Mouse (Mus musculus) intestine, embryonic 14.5 days (tissue): ENCODE results near the gene Ndufaf8. TPM values are rescaled to one million over a fixed set of nuclear protein-coding genes. Genes with fewer than 3 reads are reported as not detected.

Source experiments
- ATAC-seq: fragments of 200-750 bp; cut with Nextera tagmentation; replicated peaks from 2 replicates; pipeline ENCODE4 v1.8.0; 2017; ENCODE audit warnings: low read depth, moderate number of reproducible peaks, moderate TSS enrichment, moderate library complexity; ENCODE audit not compliant: low FRiP score, low TSS enrichment
- DNase-seq: peaks from one replicate; pipeline ENCODE4 v3.0.0-alpha.2; 2018; ENCODE audit warnings: low spot score
- H3K27ac ChIP-seq: fragments of 300-500 bp; sonication (generic); 2 replicates; pipeline ENCODE4 v1.5.1; 2014; ENCODE audit warnings: low read depth, mild to moderate bottlenecking, control low read depth
- H3K27me3 ChIP-seq: fragments of 300-500 bp; sonication (generic); replicated peaks from 2 replicates; pipeline ENCODE4 v1.6.1; 2014; ENCODE audit warnings: low read length, control low read depth; ENCODE audit not compliant: control insufficient read depth, insufficient read depth
- H3K36me3 ChIP-seq: fragments of 300-500 bp; sonication (generic); 2 replicates; pipeline ENCODE4 v1.6.1; 2014; ENCODE audit warnings: low read length, control low read depth; ENCODE audit not compliant: control insufficient read depth, insufficient read depth
- H3K4me1 ChIP-seq: fragments of 300-500 bp; sonication (generic); replicated peaks from 2 replicates; pipeline ENCODE4 v1.6.1; 2014; ENCODE audit warnings: low read length, control low read depth, mixed read lengths; ENCODE audit not compliant: control insufficient read depth, insufficient read depth
- H3K4me2 ChIP-seq: fragments of 300-500 bp; sonication (generic); 2 replicates; pipeline ENCODE4 v1.6.1; 2014; ENCODE audit warnings: low read length
- H3K4me3 ChIP-seq: fragments of 300-500 bp; sonication (generic); 2 replicates; pipeline ENCODE4 v1.5.1; 2014; ENCODE audit warnings: low read depth, low read length, control low read depth, mixed read lengths
- H3K9ac ChIP-seq: fragments of 300-500 bp; sonication (generic); 2 replicates; pipeline ENCODE4 v1.6.1; 2014; ENCODE audit warnings: mild to moderate bottlenecking, low read length
- H3K9me3 ChIP-seq: fragments of 300-500 bp; sonication (generic); 2 replicates; pipeline ENCODE4 v1.6.1; 2016; ENCODE audit warnings: low read length, control low read depth; ENCODE audit not compliant: control insufficient read depth
- WGBS: fragments of 180-500 bp; shearing (Covaris S2); extraction: QIAGEN DNeasy Blood & Tissue Kit; methylation state at CpG from one replicate; pipeline ENCODE4 v1.1.7; 2014; 5-methylcytosine and 5-hydroxymethylcytosine counted together
- polyA plus RNA-seq: library from polyadenylated mRNA; unstranded; fragments of >200 nt; fragmentation: Nextera tagmentation; extraction: Ambion mirVana; gene quantifications from 2 replicates; pipeline ENCODE4 v1.2.1, GENCODE M21; 2014

The Ndufaf8 gene
- polyA plus RNA-seq, 1 experiment from 2014 or later = 106 TPM

- WGBS = 77% methylated on average over 2 of the region's 2 CpGs
- no peak overlapping the region for H3K4me3 ChIP-seq
- no peak for ATAC-seq
- no peak overlapping the region for H3K9ac ChIP-seq
- no peaks in the 10 kb centered on the region for H3K9me3 ChIP-seq
- no peaks in the 10 kb centered on the region for H3K27me3 ChIP-seq
- no peaks in the 10 kb centered on the region for H3K4me1 ChIP-seq
- H3K27ac ChIP-seq = no peak overlapping the region
- H3K36me3 ChIP-seq = peaks cover 50% of the 10 kb centered on the region
- H3K4me2 ChIP-seq = no peak overlapping the region
- DNase-seq = no peak
These were observed 18.9 kb downstream of the Ndufaf8 start for GRCm38 (mm10) chr11:120117626-120118025.

- H3K4me1 ChIP-seq = no peaks in the 10 kb centered on the region
- H3K9me3 ChIP-seq = no peaks in the 10 kb centered on the region
- peaks cover 54% of the 10 kb centered on the region for H3K36me3 ChIP-seq
- H3K4me3 ChIP-seq = no peak overlapping the region
- no peak overlapping the region for H3K9ac ChIP-seq
- no peak overlapping the region for H3K27ac ChIP-seq
- WGBS = 92% methylated on average over 7 of the region's 7 CpGs
- H3K4me2 ChIP-seq = no peak overlapping the region
- ATAC-seq (no peak), DNase-seq (no peak)
- H3K27me3 ChIP-seq = no peaks in the 10 kb centered on the region
These were observed 20.4 kb downstream of the Ndufaf8 start for GRCm38 (mm10) chr11:120119108-120119507.

- H3K4me3 ChIP-seq = no peak overlapping the region
- no peak for ATAC-seq
- no peak for DNase-seq
- H3K27ac ChIP-seq = no peak overlapping the region
- peaks cover 52% of the 10 kb centered on the region for H3K36me3 ChIP-seq
- no peaks in the 10 kb centered on the region for H3K9me3 ChIP-seq
- no peak overlapping the region for H3K4me2 ChIP-seq
- H3K27me3 ChIP-seq = no peaks in the 10 kb centered on the region
- H3K4me1 ChIP-seq = no peaks in the 10 kb centered on the region
- no peak overlapping the region for H3K9ac ChIP-seq
- 88% methylated on average over 10 of the region's 10 CpGs for WGBS
These were observed 21.3 kb downstream of the Ndufaf8 start for GRCm38 (mm10) chr11:120119936-120120541.

GRCm38 (mm10) chr11:120120642-120121420, 22.1 kb downstream of the Ndufaf8 start:
- WGBS = 81% methylated on average over 17 of the region's 17 CpGs
- Histone ChIP-seq H3K9ac (no peak overlapping the region), H3K4me2 (no peak overlapping the region), H3K4me1 (no peaks in the 10 kb centered on the region), H3K27me3 (no peaks in the 10 kb centered on the region), H3K27ac (no peak overlapping the region), H3K9me3 (no peaks in the 10 kb centered on the region), H3K36me3 (peaks cover 51% of the 10 kb centered on the region), H3K4me3 (no peak overlapping the region)
- ATAC-seq (no peak), DNase-seq (peak; percentile 78)

- Histone ChIP-seq H3K36me3 (peaks cover 44% of the 10 kb centered on the region), H3K4me2 (no peak overlapping the region), H3K27ac (no peak overlapping the region), H3K27me3 (no peaks in the 10 kb centered on the region), H3K4me3 (no peak overlapping the region), H3K9ac (no peak overlapping the region), H3K9me3 (no peaks in the 10 kb centered on the region), H3K4me1 (no peaks in the 10 kb centered on the region)
- ATAC-seq (no peak), DNase-seq (no peak)
- 91% methylated on average over 12 of the region's 12 CpGs for WGBS
These were observed 23.4 kb downstream of the Ndufaf8 start for GRCm38 (mm10) chr11:120122126-120122525.

GRCm38 (mm10) chr11:120126845-120127244, 28.1 kb downstream of the Ndufaf8 start:
- Histone ChIP-seq H3K4me1 (no peaks in the 10 kb centered on the region), H3K36me3 (peaks cover 49% of the 10 kb centered on the region), H3K9me3 (no peaks in the 10 kb centered on the region), H3K4me3 (no peak overlapping the region), H3K27ac (no peak overlapping the region), H3K4me2 (no peak overlapping the region), H3K9ac (no peak overlapping the region), H3K27me3 (no peaks in the 10 kb centered on the region)
- DNase-seq (no peak), ATAC-seq (no peak)
- WGBS = 90% methylated on average over 2 of the region's 2 CpGs

- 82% methylated on average over 7 of the region's 7 CpGs for WGBS
- Histone ChIP-seq H3K4me1 (no peaks in the 10 kb centered on the region), H3K27me3 (no peaks in the 10 kb centered on the region), H3K36me3 (peaks cover 55% of the 10 kb centered on the region), H3K9me3 (no peaks in the 10 kb centered on the region), H3K4me3 (no peak overlapping the region), H3K4me2 (no peak overlapping the region), H3K9ac (no peak overlapping the region), H3K27ac (no peak overlapping the region)
- ATAC-seq (no peak), DNase-seq (no peak)
These were observed 30.6 kb downstream of the Ndufaf8 start for GRCm38 (mm10) chr11:120129281-120129680.

GRCm38 (mm10) chr11:120134148-120134547, 35.4 kb downstream of the Ndufaf8 start:
- WGBS = 89% methylated on average over 5 of the region's 5 CpGs
- DNase-seq (no peak), ATAC-seq (no peak)
- Histone ChIP-seq H3K36me3 (peaks cover 37% of the 10 kb centered on the region), H3K27me3 (no peaks in the 10 kb centered on the region), H3K4me3 (no peak overlapping the region), H3K9me3 (no peaks in the 10 kb centered on the region), H3K27ac (no peak overlapping the region), H3K4me2 (no peak overlapping the region), H3K9ac (no peak overlapping the region), H3K4me1 (no peaks in the 10 kb centered on the region)
